ENCODE assay signal across 31 mouse cellular contexts in genomic region chr5:77430471-77430870, GRCm38 (mm10). TPM values are rescaled to one million over a fixed set of nuclear protein-coding genes. Genes with fewer than 3 reads are reported as not detected.
"Had no signal": no experiment of that assay in that cellular context is flagged by ENCODE, and none has a peak within 500 bp of the region (broad histone marks: within the 10 kb centered on the region; RNA-seq: fewer than 3 reads in every experiment).

No protein-coding gene starts in this region.

- H3K9me3 ChIP-seq: limb, embryonic 10.5 days; limb, embryonic 12.5 days; limb, embryonic 13.5 days; limb, embryonic 15.5 days; liver, embryonic 12.5 days; liver, embryonic 13.5 days; liver, embryonic 15.5 days; lung, embryonic 15.5 days; midbrain, embryonic 12.5 days; midbrain, embryonic 13.5 days had no signal

- ATAC-seq: liver, embryonic 12.5 days; lung, postnatal 0 days; midbrain, embryonic 13.5 days; midbrain, embryonic 16.5 days had no signal

- H3K4me3 ChIP-seq: left cerebral cortex, adult 2 months; limb, embryonic 10.5 days; limb, embryonic 12.5 days; limb, embryonic 13.5 days; limb, embryonic 15.5 days; liver, embryonic 12.5 days; liver, embryonic 13.5 days; liver, embryonic 15.5 days; lung, embryonic 15.5 days; megakaryocyte, embryonic 14.5 days; midbrain, embryonic 12.5 days; midbrain, embryonic 13.5 days; myocyte had no signal

- H3K9ac ChIP-seq: limb, embryonic 12.5 days; limb, embryonic 13.5 days; limb, embryonic 15.5 days; liver, embryonic 12.5 days; liver, embryonic 13.5 days; liver, embryonic 14.5 days; liver, embryonic 15.5 days; liver, postnatal 0 days; lung, embryonic 14.5 days; lung, embryonic 15.5 days; midbrain, embryonic 12.5 days; midbrain, embryonic 13.5 days had no signal

- H3K4me1 ChIP-seq: limb, embryonic 10.5 days; limb, embryonic 12.5 days; liver, embryonic 12.5 days; liver, embryonic 13.5 days; liver, embryonic 15.5 days; lung, embryonic 15.5 days; megakaryocyte, embryonic 14.5 days; midbrain, embryonic 12.5 days; midbrain, embryonic 13.5 days had no signal

- H3K4me2 ChIP-seq: limb, embryonic 12.5 days; limb, embryonic 13.5 days; limb, embryonic 15.5 days; liver, embryonic 11.5 days; liver, embryonic 12.5 days; liver, embryonic 13.5 days; liver, embryonic 15.5 days; lung, embryonic 14.5 days; lung, embryonic 15.5 days; midbrain, embryonic 11.5 days; midbrain, embryonic 12.5 days; midbrain, embryonic 13.5 days had no signal

- H3K36me3 ChIP-seq: limb, embryonic 10.5 days; limb, embryonic 12.5 days; limb, embryonic 13.5 days; limb, embryonic 15.5 days; liver, embryonic 12.5 days; liver, embryonic 13.5 days; liver, embryonic 15.5 days; lung, embryonic 15.5 days; midbrain, embryonic 12.5 days; midbrain, embryonic 13.5 days had no signal

- DNase-seq: left cerebral cortex, postnatal 4 days; liver; liver, embryonic 13.5 days; liver, postnatal 0 days; lung, adult 18-20 months; lung, adult 2 months; lung, embryonic 14.5 days; lung, postnatal 10 days; lung, postnatal 14 days; lung, postnatal 36 days; lung, postnatal 4 days; midbrain, embryonic 14.5 days had no signal

- H3K27me3 ChIP-seq: limb, embryonic 12.5 days; limb, embryonic 13.5 days; limb, embryonic 15.5 days; liver, embryonic 12.5 days; liver, embryonic 13.5 days; liver, embryonic 15.5 days; lung, embryonic 15.5 days; midbrain, embryonic 13.5 days had no signal

- H3K27ac ChIP-seq: left cerebral cortex, adult 2 months; limb, embryonic 10.5 days; limb, embryonic 12.5 days; limb, embryonic 13.5 days; limb, embryonic 15.5 days; liver, embryonic 12.5 days; liver, embryonic 13.5 days; liver, embryonic 14.5 days; liver, embryonic 15.5 days; lung, embryonic 15.5 days; macrophage; midbrain, embryonic 12.5 days; midbrain, embryonic 13.5 days had no signal

RNA-seq across cellular contexts. Expression of gene Igfbp7, which starts 22.6 kb away (rescaled TPM):
- total RNA-seq: megakaryocyte-erythroid progenitor cell, adult 5-6 weeks had no signal
